Mouse (Mus musculus): ENCODE results near the gene Arhgdib. TPM values are rescaled to one million over a fixed set of nuclear protein-coding genes. Genes with fewer than 3 reads are reported as not detected.

Arhgdib gene
- polyA plus RNA-seq, 1 experiment = 22.6 TPM

DNA sequence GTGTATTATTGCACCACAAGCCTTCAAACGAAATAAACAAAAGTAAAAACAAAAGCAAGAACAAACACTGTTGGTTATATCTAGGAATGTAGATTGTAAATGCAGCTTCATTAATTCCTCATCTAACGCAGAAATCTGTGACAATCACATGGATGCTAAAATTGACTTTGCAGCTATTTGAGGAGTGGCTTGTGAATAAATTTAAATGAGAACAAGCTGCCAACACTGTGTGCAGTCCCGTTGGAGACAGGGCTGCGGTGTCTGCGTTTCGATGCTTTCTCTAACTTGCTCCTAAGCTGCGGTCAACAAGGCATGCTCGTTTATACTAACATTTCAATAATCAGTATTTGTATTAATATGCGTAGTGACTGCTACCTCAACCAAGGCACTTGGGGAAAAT, 581 bp upstream of the Arhgdib start:
- TF ChIP-seq POLR2A (IDR thresholded peaks at IDR 0.05; ENCODE audit: low read depth, low read length) = no peak
- TF ChIP-seq CTCF (IDR thresholded peaks at IDR 0.05; ENCODE audit: extremely low read depth, insufficient read length, insufficient replicate concordance, low read depth, low read length) = no peak
- Histone ChIP-seq H3K27me3 (ENCODE audit: control insufficient read depth, insufficient read depth, low read length) (no peaks in the 10 kb centered on the region), H3K36me3 (ENCODE audit: control insufficient read depth, insufficient read depth, low read length) (no peaks in the 10 kb centered on the region), H3K4me3 (ENCODE audit: low read depth, low read length) (no peak overlapping the region), H3K27ac (ENCODE audit: insufficient read depth, low read depth, low read length) (no peak overlapping the region), H3K4me1 (ENCODE audit: control insufficient read depth, insufficient read depth, insufficient read length, low read length) (no peaks in the 10 kb centered on the region)
- 80% methylated on average over 9 of the region's 9 CpGs for whole genome bisulfite sequencing

DNA sequence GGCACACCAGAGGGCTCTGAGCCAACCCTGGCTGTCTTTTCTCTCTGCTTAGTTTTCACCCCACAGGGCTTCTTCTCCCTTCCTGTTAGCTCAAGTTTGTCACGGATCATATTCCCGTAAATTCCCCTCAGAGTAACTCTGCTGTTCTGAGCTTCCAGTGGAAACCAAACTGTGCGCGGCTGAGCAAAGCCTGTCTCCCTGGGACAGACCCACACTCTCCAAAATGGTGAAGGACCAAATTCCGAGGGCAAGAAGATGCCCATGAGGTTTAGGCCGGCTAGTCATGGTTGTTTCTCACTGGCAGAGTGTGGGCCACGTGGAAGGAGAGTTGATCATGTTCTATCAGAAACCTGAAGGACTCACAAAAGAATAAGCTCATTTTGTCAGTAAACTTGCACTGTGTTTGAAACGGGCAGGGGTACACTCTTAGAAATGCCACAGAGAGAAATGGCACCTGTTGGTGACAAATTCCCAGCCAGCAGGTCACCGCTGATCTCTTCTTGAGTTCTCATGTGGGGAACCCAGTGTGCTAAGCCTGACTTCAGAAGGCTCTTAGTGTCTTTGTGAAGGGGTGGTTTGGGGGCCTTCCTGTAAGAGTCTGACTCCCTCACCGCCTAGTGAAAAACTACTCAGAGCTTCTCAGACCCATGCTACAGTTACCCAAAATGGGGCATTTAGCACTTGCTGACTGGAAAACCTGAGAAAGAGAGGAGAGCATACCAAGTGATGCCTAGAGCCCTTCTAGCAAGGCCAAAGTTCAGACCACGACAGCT, 1.3 kb downstream of the Arhgdib start:
- peak overlapping the region; percentile 74 for H3K27ac ChIP-seq (ENCODE audit: insufficient read depth, low read depth, low read length)
- no peaks in the 10 kb centered on the region for H3K36me3 ChIP-seq (ENCODE audit: control insufficient read depth, insufficient read depth, low read length)
- no peaks in the 10 kb centered on the region for H3K4me1 ChIP-seq (ENCODE audit: control insufficient read depth, insufficient read depth, insufficient read length, low read length)
- H3K4me3 ChIP-seq (ENCODE audit: low read depth, low read length) = peak overlapping the region; percentile 65
- TF ChIP-seq CTCF (IDR thresholded peaks at IDR 0.05; ENCODE audit: extremely low read depth, insufficient read length, insufficient replicate concordance, low read depth, low read length) (no peak), POLR2A (IDR thresholded peaks at IDR 0.05; ENCODE audit: low read depth, low read length) (no peak)
- 72% methylated on average over 11 of the region's 11 CpGs for WGBS
- H3K27me3 ChIP-seq (ENCODE audit: control insufficient read depth, insufficient read depth, low read length) = no peaks in the 10 kb centered on the region

DNA sequence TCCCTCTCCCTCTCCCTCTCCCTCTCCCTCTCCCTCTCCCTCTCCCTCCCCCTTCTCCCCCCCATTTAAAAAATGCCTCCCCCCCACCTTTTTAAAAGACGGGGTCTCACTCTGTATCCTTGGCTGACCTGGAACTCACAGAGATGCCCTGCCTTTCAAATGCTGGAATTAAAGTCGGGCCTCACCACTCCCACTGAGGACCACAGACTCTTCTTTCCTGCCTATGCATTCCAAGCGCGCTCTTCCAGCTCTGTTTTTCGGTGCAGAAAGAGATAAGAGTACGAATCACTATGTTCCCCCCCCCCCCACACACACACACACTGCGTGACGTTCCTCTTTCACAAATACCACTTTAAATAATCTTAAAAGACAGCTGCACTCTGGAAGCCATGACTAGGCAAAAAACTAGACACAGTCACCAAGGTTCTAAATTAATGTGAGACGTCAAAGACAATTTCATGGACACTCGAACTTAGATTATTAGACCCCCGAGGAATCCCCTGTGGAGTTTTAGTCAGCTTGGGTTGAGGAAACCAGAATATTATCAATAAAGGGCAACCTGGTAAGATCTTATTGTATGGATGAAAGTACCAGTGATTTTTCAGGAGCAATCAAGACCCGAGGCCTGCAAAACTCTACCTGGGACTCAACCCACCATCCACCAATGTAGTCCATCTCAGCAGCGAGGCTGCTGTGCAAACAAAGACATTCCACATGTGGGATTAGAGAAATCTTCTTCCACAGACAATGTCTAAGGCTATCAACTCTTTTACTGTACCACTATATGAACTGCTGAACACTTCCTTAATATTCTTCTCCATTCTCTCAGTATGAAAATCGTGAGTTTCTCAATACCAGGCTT, 2.1 kb downstream of the Arhgdib start:
- peak overlapping the region; percentile 65 for H3K4me3 ChIP-seq (ENCODE audit: low read depth, low read length)
- no peaks in the 10 kb centered on the region for H3K4me1 ChIP-seq (ENCODE audit: control insufficient read depth, insufficient read depth, insufficient read length, low read length)
- no peaks in the 10 kb centered on the region for H3K27me3 ChIP-seq (ENCODE audit: control insufficient read depth, insufficient read depth, low read length)
- H3K36me3 ChIP-seq (ENCODE audit: control insufficient read depth, insufficient read depth, low read length) = no peaks in the 10 kb centered on the region
- WGBS = 68% methylated on average over 14 of the region's 14 CpGs
- TF ChIP-seq POLR2A (IDR thresholded peaks at IDR 0.05; ENCODE audit: low read depth, low read length) (no peak), CTCF (IDR thresholded peaks at IDR 0.05; ENCODE audit: extremely low read depth, insufficient read length, insufficient replicate concordance, low read depth, low read length) (no peak)
- peak overlapping the region; percentile 74 for H3K27ac ChIP-seq (ENCODE audit: insufficient read depth, low read depth, low read length)

DNA sequence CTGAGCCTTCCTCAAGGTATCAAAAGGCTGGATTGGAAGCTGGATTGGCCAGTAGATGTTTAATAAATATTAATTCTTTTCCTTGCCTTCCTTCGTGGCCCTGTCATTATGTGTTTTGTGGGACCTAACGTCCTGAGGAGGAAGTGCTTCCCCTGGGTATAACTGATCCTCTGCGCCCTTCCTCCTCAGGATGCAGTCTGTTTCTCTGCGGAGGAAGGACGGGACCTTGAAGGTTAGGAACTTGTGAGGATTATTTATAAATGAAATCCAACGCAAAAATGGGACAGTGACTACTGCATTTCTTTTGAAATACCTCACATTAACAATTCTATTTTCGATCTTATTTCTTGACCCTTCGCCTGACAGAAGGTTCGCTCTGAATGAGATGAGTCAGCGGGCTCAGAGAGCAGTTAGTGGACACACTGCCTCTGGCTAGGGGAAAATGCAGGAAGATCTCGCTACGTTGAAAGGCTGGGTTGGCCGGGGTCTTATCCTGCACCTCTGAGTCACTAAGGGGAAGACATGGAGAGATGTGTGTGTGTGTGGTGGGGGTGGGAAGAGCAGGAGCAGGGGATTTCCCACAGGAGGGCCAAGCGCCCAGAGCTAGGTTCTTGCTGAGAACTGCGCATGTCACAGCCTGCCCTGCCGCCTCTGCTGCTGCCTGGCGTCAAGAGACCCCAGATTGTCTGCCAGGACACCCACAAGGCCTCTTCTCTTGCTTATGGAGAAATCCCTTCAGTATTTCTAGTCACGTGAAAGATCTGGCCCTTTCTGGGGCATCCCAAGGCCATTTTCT, 3.2 kb downstream of the Arhgdib start:
- H3K27me3 ChIP-seq (ENCODE audit: control insufficient read depth, insufficient read depth, low read length) = no peaks in the 10 kb centered on the region
- no peak for TF ChIP-seq POLR2A (IDR thresholded peaks at IDR 0.05; ENCODE audit: low read depth, low read length)
- TF ChIP-seq CTCF (IDR thresholded peaks at IDR 0.05; ENCODE audit: extremely low read depth, insufficient read length, insufficient replicate concordance, low read depth, low read length) = no peak
- H3K27ac ChIP-seq (ENCODE audit: insufficient read depth, low read depth, low read length) = peak overlapping the region; percentile 58
- no peaks in the 10 kb centered on the region for H3K4me1 ChIP-seq (ENCODE audit: control insufficient read depth, insufficient read depth, insufficient read length, low read length)
- 76% methylated on average over 18 of the region's 18 CpGs for WGBS
- no peaks in the 10 kb centered on the region for H3K36me3 ChIP-seq (ENCODE audit: control insufficient read depth, insufficient read depth, low read length)
- peak overlapping the region; percentile 54 for H3K4me3 ChIP-seq (ENCODE audit: low read depth, low read length)

DNA sequence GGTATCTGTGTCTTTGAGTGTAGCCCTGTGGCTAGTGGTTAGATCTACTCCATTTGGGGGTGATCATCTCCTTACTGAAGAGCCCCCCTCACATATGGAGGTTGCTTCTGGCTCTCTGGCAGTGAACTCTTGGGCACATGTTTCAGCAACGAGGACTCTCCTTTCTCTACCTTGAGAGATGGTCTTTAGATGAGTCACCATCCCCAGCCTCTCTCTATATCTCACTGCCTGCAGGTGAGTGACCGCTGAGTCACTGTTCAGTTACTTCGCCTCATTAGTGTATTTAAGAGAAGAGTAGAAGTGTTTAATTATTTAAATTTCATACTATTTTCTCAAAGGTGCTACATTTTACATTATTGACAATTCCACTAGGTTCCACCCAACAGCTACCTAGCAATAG, 4.6 kb downstream of the Arhgdib start:
- Histone ChIP-seq H3K36me3 (ENCODE audit: control insufficient read depth, insufficient read depth, low read length) (no peaks in the 10 kb centered on the region), H3K4me3 (ENCODE audit: low read depth, low read length) (no peak overlapping the region), H3K27me3 (ENCODE audit: control insufficient read depth, insufficient read depth, low read length) (no peaks in the 10 kb centered on the region), H3K27ac (ENCODE audit: insufficient read depth, low read depth, low read length) (no peak overlapping the region), H3K4me1 (ENCODE audit: control insufficient read depth, insufficient read depth, insufficient read length, low read length) (no peaks in the 10 kb centered on the region)
- 57% methylated on average over 3 of the region's 3 CpGs for WGBS
- TF ChIP-seq POLR2A (IDR thresholded peaks at IDR 0.05; ENCODE audit: low read depth, low read length) = no peak
- no peak for TF ChIP-seq CTCF (IDR thresholded peaks at IDR 0.05; ENCODE audit: extremely low read depth, insufficient read length, insufficient replicate concordance, low read depth, low read length)

DNA sequence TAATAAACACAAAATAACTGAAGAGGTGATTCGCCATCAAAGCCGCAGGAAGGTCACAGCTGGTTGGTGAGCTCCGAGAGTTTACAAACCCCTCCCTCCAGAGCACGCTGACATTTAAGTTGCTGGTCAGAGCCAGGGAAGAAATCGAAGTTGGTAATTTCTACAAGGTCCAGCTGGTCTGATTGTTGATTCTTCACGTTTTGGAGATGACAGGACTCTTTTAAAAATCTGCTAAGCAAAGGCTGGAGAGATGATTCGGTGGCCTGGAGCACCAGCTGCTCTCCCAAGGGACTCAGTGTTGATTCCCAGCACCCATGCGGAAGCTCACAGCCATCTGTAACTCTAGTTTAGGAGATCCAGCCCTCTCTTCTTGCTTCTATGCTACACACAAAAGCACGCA, 5.3 kb downstream of the Arhgdib start:
- Histone ChIP-seq H3K27ac (ENCODE audit: insufficient read depth, low read depth, low read length) (no peak overlapping the region), H3K4me1 (ENCODE audit: control insufficient read depth, insufficient read depth, insufficient read length, low read length) (0 out of 2 replicates have a peak, but pooled peaks cover under 1% of the 10 kb centered on the region), H3K4me3 (ENCODE audit: low read depth, low read length) (no peak overlapping the region), H3K27me3 (ENCODE audit: control insufficient read depth, insufficient read depth, low read length) (no peaks in the 10 kb centered on the region), H3K36me3 (ENCODE audit: control insufficient read depth, insufficient read depth, low read length) (no peaks in the 10 kb centered on the region)
- no peak for TF ChIP-seq CTCF (IDR thresholded peaks at IDR 0.05; ENCODE audit: extremely low read depth, insufficient read length, insufficient replicate concordance, low read depth, low read length)
- TF ChIP-seq POLR2A (IDR thresholded peaks at IDR 0.05; ENCODE audit: low read depth, low read length) = no peak
- 77% methylated on average over 9 of the region's 9 CpGs for WGBS
